Mouse (Mus musculus) v-Abl transformed pro-B cells (cell line): Measurements from ENCODE around the gene Dtx3.

ENCODE experiments used
- in situ Hi-C, 2 experiments: fragments of 400-800 bp; cut with MboI; formaldehyde crosslinking; loops; one replicate each; pipeline ENCODE4 v1.15.1; 2025; ENCODE audit not compliant: unreplicated experiment in 2 of 2

The Dtx3 gene

DNA sequence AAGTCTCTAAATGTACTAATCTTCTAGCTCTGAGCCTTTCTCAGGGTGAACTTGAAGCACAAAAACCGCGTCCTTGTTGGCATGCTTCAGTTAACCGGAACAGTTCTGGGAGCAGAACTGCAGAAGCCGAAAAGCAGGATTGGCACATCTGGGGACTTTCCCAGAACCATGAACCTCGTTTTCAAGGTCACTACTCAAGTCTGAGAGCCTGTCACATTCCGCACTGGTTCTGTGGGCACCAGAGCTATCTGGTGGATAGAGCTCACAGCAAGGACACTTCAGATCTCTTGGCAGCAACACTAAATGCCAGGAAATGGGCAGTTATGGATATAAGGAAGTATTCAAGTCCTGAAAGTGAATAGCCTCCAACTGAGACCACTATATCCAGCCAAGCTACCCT, 48.4 kb downstream of the Dtx3 start:
- in situ Hi-C loops = no loop called here

DNA sequence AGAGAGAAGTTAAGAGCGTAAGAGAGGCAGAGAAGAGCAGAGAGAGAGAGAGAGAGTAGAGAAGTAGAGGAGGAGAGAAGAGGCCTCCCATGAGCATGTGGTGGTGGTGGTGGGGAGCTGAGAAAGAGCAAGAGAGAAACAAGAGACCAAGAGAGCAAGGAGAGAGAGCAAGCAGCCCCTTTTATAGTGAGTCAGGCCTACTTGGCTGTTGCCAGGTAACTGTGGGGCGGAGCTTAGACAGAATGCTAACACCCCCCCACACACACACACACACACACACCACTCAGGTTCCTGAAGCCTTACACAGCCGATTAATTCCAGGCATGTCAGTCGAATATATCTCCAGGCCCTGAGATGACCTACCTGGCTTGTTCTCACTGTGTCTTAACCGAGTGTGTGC, 50.2 kb downstream of the Dtx3 start:
- in situ Hi-C loops = no loop called here

DNA sequence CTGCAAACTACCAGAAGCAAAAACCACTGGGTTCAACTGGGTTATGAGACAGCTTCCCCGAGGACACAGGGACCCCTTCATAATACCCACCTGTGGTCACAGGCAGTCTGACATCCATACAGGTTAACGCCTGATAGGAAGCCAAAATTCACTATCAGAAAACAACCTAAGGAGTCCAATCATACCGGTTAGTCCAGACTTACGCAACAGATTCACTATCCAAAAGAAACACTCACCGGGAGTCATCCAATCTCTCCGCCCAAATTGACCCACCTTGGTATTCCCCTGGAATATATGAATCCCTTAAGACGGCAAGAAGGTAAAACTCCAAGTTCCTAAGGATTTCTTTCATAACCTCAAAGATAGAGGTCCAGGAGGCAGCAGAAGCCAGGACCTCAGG, 51.0 kb downstream of the Dtx3 start:
- in situ Hi-C loops = no loop called here

DNA sequence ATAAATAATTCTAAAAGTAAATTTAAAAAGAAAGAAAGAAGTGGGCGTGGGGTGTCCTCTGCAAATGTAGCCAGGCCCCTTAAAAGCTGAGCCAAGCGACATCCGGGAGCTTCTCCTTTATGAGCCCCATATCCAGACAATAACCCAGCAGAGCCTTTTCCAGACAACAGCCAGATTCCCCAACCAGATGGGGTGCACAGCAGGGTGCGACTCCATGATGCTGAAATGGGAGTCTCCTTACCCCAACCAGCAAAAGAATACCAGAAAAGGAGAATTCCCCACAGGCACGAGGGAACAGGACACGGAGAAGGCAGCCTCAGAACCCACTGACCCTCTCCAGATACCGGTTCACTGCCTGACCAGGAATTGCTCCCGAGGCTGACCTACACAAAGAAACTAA, 52.3 kb downstream of the Dtx3 start:
- in situ Hi-C loops = no loop called here

DNA sequence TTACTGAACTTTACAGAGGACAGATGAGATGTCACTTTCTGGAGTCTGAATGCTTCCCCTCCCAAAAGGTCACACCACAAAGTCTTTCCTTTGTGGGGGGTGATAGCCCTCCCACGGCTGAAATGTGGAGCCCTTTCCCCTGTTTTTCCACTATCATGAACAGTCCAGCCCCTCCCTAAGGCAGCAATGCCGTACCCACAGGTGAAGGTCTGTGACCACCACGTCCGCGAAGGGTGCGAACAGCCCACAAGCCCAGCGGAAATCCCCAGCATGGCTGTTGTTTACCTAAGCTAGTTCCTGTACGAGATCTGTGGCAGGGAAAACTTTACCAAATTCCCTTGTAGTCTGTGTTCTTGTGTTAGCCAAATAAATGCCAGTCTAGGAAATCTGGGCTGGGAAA, 54.0 kb downstream of the Dtx3 start:
- in situ Hi-C loops = no loop called here

DNA sequence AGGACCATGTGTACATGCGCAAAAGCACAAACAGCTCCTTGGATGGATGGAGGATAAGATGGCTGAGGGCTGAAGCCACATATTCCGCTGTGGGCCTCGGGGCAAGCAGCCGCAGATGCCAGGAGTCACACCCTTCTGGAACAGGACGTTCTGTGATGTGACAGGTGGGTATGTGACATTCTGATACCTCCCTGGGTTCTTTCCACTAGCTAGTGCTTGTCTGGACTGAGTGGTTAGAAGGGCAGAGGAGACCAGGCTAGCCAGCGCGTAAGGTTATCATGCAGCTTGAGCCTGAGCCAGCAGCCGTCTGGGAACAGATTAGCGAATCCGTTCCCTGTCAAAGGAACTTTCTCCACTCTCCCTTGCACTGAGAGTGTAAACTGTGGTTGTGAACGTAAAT, 54.6 kb downstream of the Dtx3 start:
- in situ Hi-C loops = no loop called here
